8 mouse cellular contexts compared by ENCODE assay signal in genomic region chr5:91464876-91465508, GRCm38 (mm10). TPM values are rescaled to one million over a fixed set of nuclear protein-coding genes. Genes with fewer than 3 reads are reported as not detected.
A peak's percentile ranks its signal among the peaks of the same experiment; 100 is the strongest.
DNase-seq lines count a peak whose midpoint lies in the region; ATAC-seq lines count a peak whose summit lies in the region.

No protein-coding gene starts in this region.

- peak; percentile 33 for DNase-seq in urinary bladder, postnatal 14 days (ENCODE audit: low spot score)
- no peak for DNase-seq in urinary bladder, adult 2 months (ENCODE audit: low spot score)
- DNase-seq in cerebellum, adult 9-10 months = peak; percentile 23
- peak; percentile 33 to 63 for DNase-seq in frontal cortex, postnatal 36 days (ENCODE audit: low spot score in 2 of 2)
- peak; percentile 21 for DNase-seq in large intestine, adult 2 months (ENCODE audit: low read depth, low spot score)
- peak; percentile 17 for DNase-seq in right cerebral cortex, postnatal 4 days
- DNase-seq in spleen, postnatal 14 days (ENCODE audit: low spot score in 2 of 2) = no peak

- ATAC-seq in megakaryocyte progenitor cell, adult 5-6 weeks (replicated peaks; ENCODE audit: poor library complexity) = peak; percentile 79

- 33% methylated on average over 4 of the region's 4 CpGs for WGBS in large intestine, adult 2 months

RNA-seq across cellular contexts. Expression of gene Parm1, which starts 52.4 kb away (rescaled TPM):
- polyA plus RNA-seq in urinary bladder, adult 2 months (2012; rRNA removed) = 36.5 and 54.4 TPM in 2 replicates
- polyA plus RNA-seq in large intestine, adult 2 months (2012; rRNA removed) = 8.8 and 9.2 TPM in 2 replicates
- 0.68 and 1.8 TPM in 2 replicates for total RNA-seq in megakaryocyte progenitor cell, adult 5-6 weeks (2015)
- 0.37 and 0.81 TPM in 2 replicates for total RNA-seq in megakaryocyte progenitor cell, adult 5-6 weeks (2017)

Comparison
In these comparisons a context has a peak if more than half of its experiments do, and no peak if none do; other contexts are left out.
1. DNase-seq: peak in urinary bladder, postnatal 14 days (single experiment), cerebellum, adult 9-10 months (single experiment), frontal cortex, postnatal 36 days (2 of 2), large intestine, adult 2 months (single experiment) and right cerebral cortex, postnatal 4 days (single experiment); none in urinary bladder, adult 2 months (single experiment) and spleen, postnatal 14 days (0 of 2).